ENCODE assay signal across 8 mouse cellular contexts in genomic region chr19:45017216-45017771, GRCm38 (mm10). TPM values are rescaled to one million over a fixed set of nuclear protein-coding genes. Genes with fewer than 3 reads are reported as not detected.
A peak's percentile ranks its signal among the peaks of the same experiment; 100 is the strongest.
DNase-seq lines count a peak whose midpoint lies in the region; ATAC-seq and TF ChIP-seq lines count a peak whose summit lies in the region.

No protein-coding gene starts in this region.

- peak overlapping the region; percentile 87 for H3K4me3 ChIP-seq in midbrain, embryonic 10.5 days

- H3K9me3 ChIP-seq in midbrain, embryonic 10.5 days (replicated peaks), result no peaks in the 10 kb centered on the region

- CTCF ChIA-PET in Patski (lab: Charles Lee), result interaction anchor here (1.1 to 14.5 kb wide), 3 partner anchors 12 to 83 kb away, joined by 3 to 188 read pairs (median 3); no protein-coding TSS in a partner anchor

- in situ Hi-C loops in Patski (cut with MboI; ENCODE audit: low pct_unique_long_range_greater_than_20kb), result loop anchor here (5.0 kb wide), 1 partner anchor 265 kb away; no protein-coding TSS in a partner anchor

- POLR2A ChIA-PET in Patski (lab: Charles Lee), result interaction anchor here (0.6 to 2.7 kb wide), 5 partner anchors 9 to 40 kb away, joined by 3 to 14 read pairs (median 3); partner anchors contain the start of genes Mrpl43 and Twnk

- peaks cover 33% of the 10 kb centered on the region for H3K36me3 ChIP-seq in midbrain, embryonic 10.5 days

- intact Hi-C loops in left cerebral cortex, postnatal 25 days (cut with DNase I), result loop anchor here (1.0 kb wide), 2 partner anchors 13 to 31 kb away; no protein-coding TSS in a partner anchor

- WGBS in midbrain, embryonic 10.5 days, result under 1% methylated on average over 19 of the region's 27 CpGs

- peak; percentile 3 for ATAC-seq in Patski
- no peak for ATAC-seq in erythroid progenitor cell, adult 5-6 weeks (replicated peaks; ENCODE audit: low FRiP score, poor library complexity, severe bottlenecking)

- H3K4me1 ChIP-seq in midbrain, embryonic 10.5 days, result peaks cover 82% of the 10 kb centered on the region

- no peak for TF ChIP-seq CTCF in Patski (IDR thresholded peaks at IDR 0.05)

- H3K27ac ChIP-seq in midbrain, embryonic 10.5 days (replicated peaks), result peak overlapping the region; percentile 99

- no peak for DNase-seq in Patski (ENCODE audit: low read depth, low spot score)
- peak; percentile 93 for DNase-seq in cerebellum, postnatal 10 days
- peak; percentile 80 to 84 for DNase-seq in gastrocnemius, adult 8-10 months (ENCODE audit: low spot score in 2 of 2)
- DNase-seq in induced T-regulatory cell, adult 2 months (ENCODE audit: low read depth), result peak; percentile 52
- DNase-seq in left cerebral cortex, postnatal 25 days (ENCODE audit: low spot score in 2 of 2), result peak; percentile 72
- DNase-seq in midbrain, embryonic 10.5 days (ENCODE audit: low spot score), result peak; percentile 92
- peak; percentile 87 for DNase-seq in skeletal muscle tissue, adult 2 months (ENCODE audit: low read depth, low spot score)

- H3K27me3 ChIP-seq in Patski, result no peaks in the 10 kb centered on the region
- H3K27me3 ChIP-seq in midbrain, embryonic 10.5 days (ENCODE audit: low read depth, poor library complexity, severe bottlenecking), result no peaks in the 10 kb centered on the region

RNA-seq across cellular contexts. Expression of gene Lzts2, which starts 3.1 kb away (rescaled TPM):
- 114 TPM for polyA plus RNA-seq in Patski (2021)
- 10 to 100 TPM; 17.9 to 25.9 (median 20.5) TPM for total RNA-seq in gastrocnemius, adult 8-10 months (2022)
- 10 to 100 TPM; 30.8 to 32.2 TPM for total RNA-seq in left cerebral cortex, postnatal 25 days (2021)
- 55.1 and 58.4 TPM in 2 replicates for polyA plus RNA-seq in midbrain, embryonic 10.5 days (2016; fragmentation: Nextera tagmentation; extraction: Ambion mirVana)
- total RNA-seq in erythroid progenitor cell, adult 5-6 weeks (2015; ENCODE audit: low replicate concordance), result 3.8 TPM in 1 of 2 replicates, not detected in the other
- total RNA-seq in erythroid progenitor cell, adult 5-6 weeks (2017; ENCODE audit: low replicate concordance), result 1.4 and 2.2 TPM in 2 replicates

RNA-seq across cellular contexts. Expression of gene Mrpl43, which starts 11.1 kb away (rescaled TPM):
- polyA plus RNA-seq in Patski (2021), result 68.3 TPM
- 10 to 100 TPM; 30.2 to 36.4 (median 34.1) TPM for total RNA-seq in gastrocnemius, adult 8-10 months (2022)
- total RNA-seq in left cerebral cortex, postnatal 25 days (2021), result 10 to 100 TPM; 40.2 to 44.2 TPM
- polyA plus RNA-seq in midbrain, embryonic 10.5 days (2016; fragmentation: Nextera tagmentation; extraction: Ambion mirVana), result 71.6 and 72.9 TPM in 2 replicates
- 15.5 and 19.3 TPM in 2 replicates for total RNA-seq in erythroid progenitor cell, adult 5-6 weeks (2015; ENCODE audit: low replicate concordance)
- total RNA-seq in erythroid progenitor cell, adult 5-6 weeks (2017; ENCODE audit: low replicate concordance), result 8.4 and 11.4 TPM in 2 replicates

RNA-seq across cellular contexts. Expression of gene Twnk, which starts 11.8 kb away (rescaled TPM):
- 27.8 TPM for polyA plus RNA-seq in Patski (2021)
- 10 to 100 TPM; 18.9 to 39.5 (median 21.9) TPM for total RNA-seq in gastrocnemius, adult 8-10 months (2022)
- 10 to 100 TPM; 14.0 to 15.7 TPM for total RNA-seq in left cerebral cortex, postnatal 25 days (2021)
- polyA plus RNA-seq in midbrain, embryonic 10.5 days (2016; fragmentation: Nextera tagmentation; extraction: Ambion mirVana), result 31.4 and 33.6 TPM in 2 replicates
- 2.9 and 4.3 TPM in 2 replicates for total RNA-seq in erythroid progenitor cell, adult 5-6 weeks (2015; ENCODE audit: low replicate concordance)
- 1.4 and 2.0 TPM in 2 replicates for total RNA-seq in erythroid progenitor cell, adult 5-6 weeks (2017; ENCODE audit: low replicate concordance)

RNA-seq across cellular contexts. Expression of gene Pdzd7, which starts 28.2 kb away (rescaled TPM):
- 4.9 TPM for polyA plus RNA-seq in Patski (2021)
- 1 to 10 TPM; 2.9 to 5.4 (median 4.1) TPM for total RNA-seq in gastrocnemius, adult 8-10 months (2022)
- 1 to 10 TPM; 4.2 to 4.6 TPM for total RNA-seq in left cerebral cortex, postnatal 25 days (2021)
- 0.19 and 0.34 TPM in 2 replicates for polyA plus RNA-seq in midbrain, embryonic 10.5 days (2016; fragmentation: Nextera tagmentation; extraction: Ambion mirVana)
- total RNA-seq in erythroid progenitor cell, adult 5-6 weeks (2015; ENCODE audit: low replicate concordance), result not detected in 2 replicates
- not detected in 2 replicates for total RNA-seq in erythroid progenitor cell, adult 5-6 weeks (2017; ENCODE audit: low replicate concordance)

RNA-seq across cellular contexts. Expression of gene Sema4g, which starts 28.4 kb away (rescaled TPM):
- 8.8 TPM for polyA plus RNA-seq in Patski (2021)
- under 1 TPM; 0.13 to 0.41 (median 0.21) TPM for total RNA-seq in gastrocnemius, adult 8-10 months (2022)
- total RNA-seq in left cerebral cortex, postnatal 25 days (2021), result 10 to 100 TPM; 19.7 to 21.6 TPM
- 3.1 and 5.4 TPM in 2 replicates for polyA plus RNA-seq in midbrain, embryonic 10.5 days (2016; fragmentation: Nextera tagmentation; extraction: Ambion mirVana)
- total RNA-seq in erythroid progenitor cell, adult 5-6 weeks (2015; ENCODE audit: low replicate concordance), result 0.36 TPM in 1 of 2 replicates, not detected in the other
- 0.39 TPM in 1 of 2 replicates, not detected in the other for total RNA-seq in erythroid progenitor cell, adult 5-6 weeks (2017; ENCODE audit: low replicate concordance)
